Mouse (Mus musculus): ENCODE data around the gene Ssmem1. TPM values are rescaled to one million over a fixed set of nuclear protein-coding genes. Genes with fewer than 3 reads are reported as not detected.
A peak's percentile ranks its signal among the peaks of the same experiment; 100 is the strongest.

The Ssmem1 gene
- polyA plus RNA-seq, 1 experiment from 2014 or later = 0.17 TPM

GRCm38 (mm10) chr6:30538240-30538639, 28.6 kb downstream of the Ssmem1 start:
- Histone ChIP-seq H3K4me1 (ENCODE audit: control insufficient read depth, insufficient read depth, low read length) (peaks cover 29% of the 10 kb centered on the region), H3K4me3 (ENCODE audit: low read depth, low read length) (no peak overlapping the region), H3K27ac (replicated peaks; ENCODE audit: low read depth, low read length) (peak overlapping the region; percentile 88), H3K27me3 (ENCODE audit: control insufficient read depth, insufficient read depth, low read length) (no peaks in the 10 kb centered on the region), H3K4me2 (ENCODE audit: low read depth, severe bottlenecking) (no peak overlapping the region), H3K9me3 (ENCODE audit: control insufficient read depth, low read length) (no peaks in the 10 kb centered on the region), H3K9ac (ENCODE audit: low read length) (no peak overlapping the region), H3K36me3 (ENCODE audit: control insufficient read depth, insufficient read depth, low read length) (no peaks in the 10 kb centered on the region)
- ATAC-seq (ENCODE audit: insufficient number of reproducible peaks, low FRiP score, low TSS enrichment, low read depth) (no peak), DNase-seq (ENCODE audit: low spot score) (peak; percentile 55)
- 12% methylated on average over 10 of the region's 10 CpGs for WGBS

- Histone ChIP-seq H3K4me1 (ENCODE audit: control insufficient read depth, insufficient read depth, low read length) (peaks cover 34% of the 10 kb centered on the region), H3K4me3 (ENCODE audit: low read depth, low read length) (no peak overlapping the region), H3K9ac (ENCODE audit: low read length) (peak overlapping the region; percentile 45; the same call in 1 of the 2 replicates), H3K36me3 (ENCODE audit: control insufficient read depth, insufficient read depth, low read length) (no peaks in the 10 kb centered on the region), H3K27me3 (ENCODE audit: control insufficient read depth, insufficient read depth, low read length) (no peaks in the 10 kb centered on the region), H3K4me2 (ENCODE audit: low read depth, severe bottlenecking) (no peak overlapping the region), H3K27ac (replicated peaks; ENCODE audit: low read depth, low read length) (peak overlapping the region; percentile 88), H3K9me3 (ENCODE audit: control insufficient read depth, low read length) (no peaks in the 10 kb centered on the region)
- DNase-seq (ENCODE audit: low spot score) (no peak), ATAC-seq (ENCODE audit: insufficient number of reproducible peaks, low FRiP score, low TSS enrichment, low read depth) (no peak)
- WGBS = 43% methylated on average over 5 of the region's 5 CpGs
Observed at GRCm38 (mm10) chr6:30538800-30539199, 29.2 kb downstream of the Ssmem1 start.

- H3K4me1 ChIP-seq (ENCODE audit: control insufficient read depth, insufficient read depth, low read length) = peaks cover 54% of the 10 kb centered on the region
- H3K4me3 ChIP-seq (ENCODE audit: low read depth, low read length) = no peak within 1 kb of the TSS
- ATAC-seq (ENCODE audit: insufficient number of reproducible peaks, low FRiP score, low TSS enrichment, low read depth) (no peak), DNase-seq (ENCODE audit: low spot score) (no peak)
- no peaks in the 10 kb centered on the region for H3K9me3 ChIP-seq (ENCODE audit: control insufficient read depth, low read length)
- H3K36me3 ChIP-seq (ENCODE audit: control insufficient read depth, insufficient read depth, low read length) = no peaks in the 10 kb centered on the region
- H3K27ac ChIP-seq (replicated peaks; ENCODE audit: low read depth, low read length) = peak within 1 kb of the TSS; percentile 96
- WGBS = 42% methylated on average over 11 of the region's 11 CpGs
- no peaks in the 10 kb centered on the region for H3K27me3 ChIP-seq (ENCODE audit: control insufficient read depth, insufficient read depth, low read length)
- no peak within 1 kb of the TSS; the same call in 1 of the 2 replicates for H3K9ac ChIP-seq (ENCODE audit: low read length)
- H3K4me2 ChIP-seq (ENCODE audit: low read depth, severe bottlenecking) = no peak within 1 kb of the TSS
Observed at GRCm38 (mm10) chr6:30541009-30541799, 31.6 kb downstream of the Ssmem1 start, which contains the start of gene Cpa2. TSS of gene Cpa2 (plus strand) at chr6:30541582.

- Histone ChIP-seq H3K4me3 (ENCODE audit: low read depth, low read length) (no peak overlapping the region), H3K9me3 (ENCODE audit: control insufficient read depth, low read length) (no peaks in the 10 kb centered on the region), H3K27me3 (ENCODE audit: control insufficient read depth, insufficient read depth, low read length) (no peaks in the 10 kb centered on the region), H3K36me3 (ENCODE audit: control insufficient read depth, insufficient read depth, low read length) (no peaks in the 10 kb centered on the region), H3K9ac (ENCODE audit: low read length) (no peak overlapping the region; the same call in 1 of the 2 replicates), H3K4me2 (ENCODE audit: low read depth, severe bottlenecking) (no peak overlapping the region), H3K27ac (replicated peaks; ENCODE audit: low read depth, low read length) (peak overlapping the region; percentile 96), H3K4me1 (ENCODE audit: control insufficient read depth, insufficient read depth, low read length) (peaks cover 63% of the 10 kb centered on the region)
- DNase-seq (ENCODE audit: low spot score) = no peak
- WGBS = 26% methylated on average over 6 of the region's 6 CpGs
- ATAC-seq (ENCODE audit: insufficient number of reproducible peaks, low FRiP score, low TSS enrichment, low read depth) = no peak
Observed at GRCm38 (mm10) chr6:30542277-30542676, 32.6 kb downstream of the Ssmem1 start.

- Histone ChIP-seq H3K4me3 (ENCODE audit: low read depth, low read length) (no peak overlapping the region), H3K36me3 (ENCODE audit: control insufficient read depth, insufficient read depth, low read length) (no peaks in the 10 kb centered on the region), H3K9me3 (ENCODE audit: control insufficient read depth, low read length) (no peaks in the 10 kb centered on the region), H3K27me3 (ENCODE audit: control insufficient read depth, insufficient read depth, low read length) (no peaks in the 10 kb centered on the region), H3K4me2 (ENCODE audit: low read depth, severe bottlenecking) (0 out of 2 replicates have a peak overlapping the region, but pooled peaks have one; percentile 44), H3K9ac (ENCODE audit: low read length) (peak overlapping the region; percentile 31; the same call in 1 of the 2 replicates), H3K4me1 (ENCODE audit: control insufficient read depth, insufficient read depth, low read length) (peaks cover 64% of the 10 kb centered on the region), H3K27ac (replicated peaks; ENCODE audit: low read depth, low read length) (peak overlapping the region; percentile 96)
- DNase-seq (ENCODE audit: low spot score) (peak; percentile 64), ATAC-seq (ENCODE audit: insufficient number of reproducible peaks, low FRiP score, low TSS enrichment, low read depth) (no peak)
- WGBS = 10% methylated on average over 12 of the region's 12 CpGs
Observed at GRCm38 (mm10) chr6:30543077-30543476, 33.4 kb downstream of the Ssmem1 start.

- peak overlapping the region; percentile 52 for H3K9ac ChIP-seq (ENCODE audit: low read length)
- peak overlapping the region; percentile 96 for H3K27ac ChIP-seq (replicated peaks; ENCODE audit: low read depth, low read length)
- 4% methylated on average over 8 of the region's 8 CpGs for WGBS
- no peak for ATAC-seq (ENCODE audit: insufficient number of reproducible peaks, low FRiP score, low TSS enrichment, low read depth)
- peak overlapping the region; percentile 44 for H3K4me2 ChIP-seq (ENCODE audit: low read depth, severe bottlenecking)
- peaks cover 63% of the 10 kb centered on the region for H3K4me1 ChIP-seq (ENCODE audit: control insufficient read depth, insufficient read depth, low read length)
- no peaks in the 10 kb centered on the region for H3K27me3 ChIP-seq (ENCODE audit: control insufficient read depth, insufficient read depth, low read length)
- peak; percentile 72 for DNase-seq (ENCODE audit: low spot score)
- no peaks in the 10 kb centered on the region for H3K9me3 ChIP-seq (ENCODE audit: control insufficient read depth, low read length)
- H3K4me3 ChIP-seq (ENCODE audit: low read depth, low read length) = peak overlapping the region; percentile 21
- no peaks in the 10 kb centered on the region for H3K36me3 ChIP-seq (ENCODE audit: control insufficient read depth, insufficient read depth, low read length)
Observed at GRCm38 (mm10) chr6:30543851-30544250, 34.2 kb downstream of the Ssmem1 start.

- WGBS = 49% methylated on average over 7 of the region's 7 CpGs
- peak overlapping the region; percentile 44 for H3K4me2 ChIP-seq (ENCODE audit: low read depth, severe bottlenecking)
- no peaks in the 10 kb centered on the region for H3K9me3 ChIP-seq (ENCODE audit: control insufficient read depth, low read length)
- H3K27ac ChIP-seq (replicated peaks; ENCODE audit: low read depth, low read length) = peak overlapping the region; percentile 96
- no peaks in the 10 kb centered on the region for H3K36me3 ChIP-seq (ENCODE audit: control insufficient read depth, insufficient read depth, low read length)
- peaks cover 72% of the 10 kb centered on the region for H3K4me1 ChIP-seq (ENCODE audit: control insufficient read depth, insufficient read depth, low read length)
- DNase-seq (ENCODE audit: low spot score) = no peak
- H3K4me3 ChIP-seq (ENCODE audit: low read depth, low read length) = peak overlapping the region; percentile 21
- no peak for ATAC-seq (ENCODE audit: insufficient number of reproducible peaks, low FRiP score, low TSS enrichment, low read depth)
- H3K9ac ChIP-seq (ENCODE audit: low read length) = peak overlapping the region; percentile 52
- no peaks in the 10 kb centered on the region for H3K27me3 ChIP-seq (ENCODE audit: control insufficient read depth, insufficient read depth, low read length)
Observed at GRCm38 (mm10) chr6:30545689-30546088, 36.0 kb downstream of the Ssmem1 start.

- Histone ChIP-seq H3K9me3 (ENCODE audit: control insufficient read depth, low read length) (no peaks in the 10 kb centered on the region), H3K4me2 (ENCODE audit: low read depth, severe bottlenecking) (peak overlapping the region; percentile 44), H3K4me3 (ENCODE audit: low read depth, low read length) (no peak overlapping the region; the same call in 1 of the 2 replicates), H3K27ac (replicated peaks; ENCODE audit: low read depth, low read length) (peak overlapping the region; percentile 96), H3K27me3 (ENCODE audit: control insufficient read depth, insufficient read depth, low read length) (no peaks in the 10 kb centered on the region), H3K9ac (ENCODE audit: low read length) (peak overlapping the region; percentile 69), H3K4me1 (ENCODE audit: control insufficient read depth, insufficient read depth, low read length) (peaks cover 71% of the 10 kb centered on the region), H3K36me3 (ENCODE audit: control insufficient read depth, insufficient read depth, low read length) (no peaks in the 10 kb centered on the region)
- DNase-seq (ENCODE audit: low spot score) = peak; percentile 70
- 8% methylated on average over 17 of the region's 17 CpGs for WGBS
- ATAC-seq (ENCODE audit: insufficient number of reproducible peaks, low FRiP score, low TSS enrichment, low read depth) = no peak
Observed at GRCm38 (mm10) chr6:30546571-30547273, 37.1 kb downstream of the Ssmem1 start.

Measured in limb, embryonic 11.5 days (tissue).